Comparison of ENCODE assay signal across 12 mouse cellular contexts in genomic region chr10:99283981-99284385, GRCm38 (mm10). TPM values are rescaled to one million over a fixed set of nuclear protein-coding genes. Genes with fewer than 3 reads are reported as not detected.
A peak's percentile ranks its signal among the peaks of the same experiment; 100 is the strongest.
DNase-seq lines count a peak whose midpoint lies in the region; ATAC-seq lines count a peak whose summit lies in the region.
"Had no signal": no experiment of that assay in that cellular context is flagged by ENCODE, and none has a peak within 500 bp of the region (broad histone marks: within the 10 kb centered on the region; RNA-seq: fewer than 3 reads in every experiment).

No protein-coding gene starts in this region.

- H3K27ac ChIP-seq in heart, embryonic 16.5 days (ENCODE audit: low read length) = peak overlapping the region; percentile 83
- no peak overlapping the region for H3K27ac ChIP-seq in neural tube, embryonic 14.5 days (ENCODE audit: low read depth, low read length)
- H3K27ac ChIP-seq in neural tube, embryonic 15.5 days (replicated peaks) = no peak overlapping the region
- H3K27ac ChIP-seq in intestine, embryonic 16.5 days (ENCODE audit: low read length) = no peak overlapping the region
- H3K27ac ChIP-seq: gastrocnemius, adult 2 months had no signal

- ATAC-seq in heart, embryonic 16.5 days (replicated peaks; ENCODE audit: extremely low read depth, insufficient read depth, low FRiP score) = 0 out of 2 replicates have a peak, but pooled peaks have one; percentile 7
- peak; percentile 49; the same call in 1 of the 2 replicates for ATAC-seq in neural tube, embryonic 14.5 days (ENCODE audit: low read depth)
- ATAC-seq in neural tube, embryonic 15.5 days (ENCODE audit: low FRiP score) = no peak
- ATAC-seq in intestine, embryonic 16.5 days = peak; percentile 68

- WGBS in heart, embryonic 16.5 days = 84% methylated on average over 10 of the region's 10 CpGs
- 79% methylated on average over 10 of the region's 10 CpGs for WGBS in neural tube, embryonic 14.5 days
- 90% methylated on average over 10 of the region's 10 CpGs for WGBS in neural tube, embryonic 15.5 days
- WGBS in intestine, embryonic 16.5 days = 89% methylated on average over 10 of the region's 10 CpGs

- no peak for DNase-seq in heart, adult 9 months (ENCODE audit: low spot score in 2 of 2)
- peak; percentile 57 for DNase-seq in testis, postnatal 14 days (ENCODE audit: low spot score)
- no peak for DNase-seq in MN1 (ENCODE audit: low spot score)
- no peak for DNase-seq in lung, postnatal 36 days
- DNase-seq: cerebellum, adult 11 months; gastrocnemius, adult 2 months; thymus, postnatal 25 days had no signal

- H3K36me3 ChIP-seq in heart, embryonic 16.5 days (ENCODE audit: control insufficient read depth, insufficient read depth) = no peaks in the 10 kb centered on the region
- no peaks in the 10 kb centered on the region for H3K36me3 ChIP-seq in neural tube, embryonic 14.5 days (ENCODE audit: control insufficient read depth, insufficient read depth, low read length)
- no peaks in the 10 kb centered on the region for H3K36me3 ChIP-seq in neural tube, embryonic 15.5 days
- no peaks in the 10 kb centered on the region for H3K36me3 ChIP-seq in intestine, embryonic 16.5 days (ENCODE audit: control insufficient read depth, insufficient read depth, low read length)

- no peaks in the 10 kb centered on the region for H3K27me3 ChIP-seq in heart, embryonic 16.5 days (ENCODE audit: control insufficient read depth, insufficient read depth, low read length)
- no peaks in the 10 kb centered on the region for H3K27me3 ChIP-seq in neural tube, embryonic 14.5 days (ENCODE audit: control insufficient read depth, insufficient read depth, low read length)
- H3K27me3 ChIP-seq in neural tube, embryonic 15.5 days (replicated peaks) = 0 out of 2 replicates have a peak, but pooled peaks cover 2% of the 10 kb centered on the region
- no peaks in the 10 kb centered on the region for H3K27me3 ChIP-seq in intestine, embryonic 16.5 days (replicated peaks; ENCODE audit: control insufficient read depth, insufficient read depth, low read length)

- H3K9me3 ChIP-seq in heart, embryonic 16.5 days (replicated peaks; ENCODE audit: control insufficient read depth, low read length) = no peaks in the 10 kb centered on the region
- no peaks in the 10 kb centered on the region for H3K9me3 ChIP-seq in neural tube, embryonic 14.5 days (ENCODE audit: control insufficient read depth, low read length)
- H3K9me3 ChIP-seq in neural tube, embryonic 15.5 days (replicated peaks) = no peaks in the 10 kb centered on the region
- H3K9me3 ChIP-seq in intestine, embryonic 16.5 days (ENCODE audit: control insufficient read depth, low read length) = no peaks in the 10 kb centered on the region

- peaks cover 30% of the 10 kb centered on the region for H3K4me1 ChIP-seq in heart, embryonic 16.5 days (ENCODE audit: control insufficient read depth, insufficient read depth, low read length)
- no peaks in the 10 kb centered on the region for H3K4me1 ChIP-seq in neural tube, embryonic 14.5 days (ENCODE audit: control insufficient read depth, insufficient read depth, low read length)
- peaks cover 6% of the 10 kb centered on the region for H3K4me1 ChIP-seq in neural tube, embryonic 15.5 days
- 0 out of 2 replicates have a peak, but pooled peaks cover 3% of the 10 kb centered on the region for H3K4me1 ChIP-seq in intestine, embryonic 16.5 days (ENCODE audit: control insufficient read depth, insufficient read depth, low read length)

- no peak overlapping the region for H3K4me3 ChIP-seq in heart, embryonic 16.5 days (ENCODE audit: low read length)
- no peak overlapping the region for H3K4me3 ChIP-seq in neural tube, embryonic 14.5 days (ENCODE audit: low read depth, low read length)
- no peak overlapping the region for H3K4me3 ChIP-seq in neural tube, embryonic 15.5 days (replicated peaks)
- H3K4me3 ChIP-seq in intestine, embryonic 16.5 days (ENCODE audit: low read length) = no peak overlapping the region
- H3K4me3 ChIP-seq: gastrocnemius, adult 2 months; myocyte had no signal

- no peak overlapping the region; the same call in none of the 2 replicates for H3K9ac ChIP-seq in heart, embryonic 16.5 days (ENCODE audit: low read length)
- H3K9ac ChIP-seq in neural tube, embryonic 14.5 days (replicated peaks; ENCODE audit: low read depth, low read length) = no peak overlapping the region
- H3K9ac ChIP-seq in neural tube, embryonic 15.5 days (replicated peaks) = no peak overlapping the region
- no peak overlapping the region for H3K9ac ChIP-seq in intestine, embryonic 16.5 days (ENCODE audit: low read depth, low read length)

- H3K4me2 ChIP-seq in heart, embryonic 16.5 days (ENCODE audit: low read depth, low read length) = peak overlapping the region; percentile 45
- H3K4me2 ChIP-seq in neural tube, embryonic 14.5 days (ENCODE audit: low read depth, low read length) = no peak overlapping the region
- no peak overlapping the region for H3K4me2 ChIP-seq in neural tube, embryonic 15.5 days
- H3K4me2 ChIP-seq in intestine, embryonic 16.5 days (ENCODE audit: low read depth, low read length) = no peak overlapping the region

RNA-seq across cellular contexts. Expression of gene Dusp6, which starts 21.0 kb away (rescaled TPM):
- polyA plus RNA-seq in heart, embryonic 16.5 days (2015; fragmentation: Nextera tagmentation; extraction: Ambion mirVana) = 39.4 and 40.7 TPM in 2 replicates
- 20.3 and 27.6 TPM in 2 replicates for polyA plus RNA-seq in neural tube, embryonic 14.5 days (2014; fragmentation: Nextera tagmentation; extraction: Ambion mirVana)
- 28.2 and 31.5 TPM in 2 replicates for polyA plus RNA-seq in neural tube, embryonic 15.5 days (2015; fragmentation: Nextera tagmentation; extraction: Ambion mirVana)
- 37.2 and 37.5 TPM in 2 replicates for polyA plus RNA-seq in intestine, embryonic 16.5 days (2015; fragmentation: Nextera tagmentation; extraction: Ambion mirVana)
